Mouse (Mus musculus): ENCODE data around the gene Hhat.

Gene Hhat

DNA sequence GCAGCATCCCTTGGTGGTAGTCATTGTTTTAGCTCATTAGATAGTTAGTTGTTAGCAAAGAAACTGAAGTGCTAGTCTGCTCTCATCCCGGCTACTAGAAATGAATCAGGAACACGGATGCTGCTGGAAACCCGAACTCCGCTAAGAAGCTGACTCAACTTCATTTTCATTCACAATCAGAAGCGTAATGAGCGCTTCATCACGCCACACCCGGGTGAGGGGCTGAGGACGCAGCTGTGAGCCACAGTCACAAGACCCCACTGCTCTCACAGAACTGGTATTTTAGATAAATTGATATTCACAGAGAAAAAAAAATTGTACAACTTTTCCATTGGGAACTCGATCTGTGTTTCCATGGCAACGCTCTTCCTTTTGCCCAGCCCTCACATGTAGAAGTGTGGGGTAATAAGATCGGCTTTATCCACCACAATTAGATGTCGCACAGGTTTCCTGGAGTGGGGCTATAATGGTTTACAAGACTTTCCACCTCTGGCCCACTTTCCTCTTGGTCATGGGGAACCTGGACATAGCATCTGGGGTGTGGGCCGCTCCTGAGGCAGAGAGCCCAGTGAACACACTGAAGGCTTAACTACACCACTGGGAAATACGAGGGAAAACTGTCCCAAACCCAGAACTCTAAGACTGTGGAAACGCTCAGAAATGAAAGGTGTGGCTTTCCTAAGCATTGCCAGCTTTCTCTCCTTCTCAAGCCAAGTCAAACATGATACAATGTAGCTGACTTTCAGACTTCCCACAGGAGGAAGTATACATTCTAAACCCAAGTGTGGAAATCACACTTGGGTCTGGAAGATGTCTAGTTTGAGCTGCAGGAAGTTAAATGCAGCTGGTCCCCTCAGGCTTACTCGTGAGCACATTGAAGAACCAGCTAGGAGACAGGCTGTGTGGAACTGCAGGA, 14.3 kb upstream of the Hhat start:
- intact Hi-C loops (cut with DNase I), result loop anchor here (2.0 kb wide), 1 partner anchor 127 kb away; no protein-coding TSS in a partner anchor

GRCm38 (mm10) chr1:192784374-192784773, 13.4 kb upstream of the Hhat start:
- intact Hi-C loops (cut with DNase I), result loop anchor here (2.0 to 5.0 kb wide), 2 partner anchors 57 to 128 kb away; no protein-coding TSS in a partner anchor

GRCm38 (mm10) chr1:192781256-192781655, 10.2 kb upstream of the Hhat start:
- intact Hi-C loops (cut with DNase I), result loop anchor here (5.0 kb wide), 1 partner anchor 54 kb away; no protein-coding TSS in a partner anchor

GRCm38 (mm10) chr1:192778869-192779514, 8.0 kb upstream of the Hhat start:
- intact Hi-C loops (cut with DNase I), result no loop called here

DNA sequence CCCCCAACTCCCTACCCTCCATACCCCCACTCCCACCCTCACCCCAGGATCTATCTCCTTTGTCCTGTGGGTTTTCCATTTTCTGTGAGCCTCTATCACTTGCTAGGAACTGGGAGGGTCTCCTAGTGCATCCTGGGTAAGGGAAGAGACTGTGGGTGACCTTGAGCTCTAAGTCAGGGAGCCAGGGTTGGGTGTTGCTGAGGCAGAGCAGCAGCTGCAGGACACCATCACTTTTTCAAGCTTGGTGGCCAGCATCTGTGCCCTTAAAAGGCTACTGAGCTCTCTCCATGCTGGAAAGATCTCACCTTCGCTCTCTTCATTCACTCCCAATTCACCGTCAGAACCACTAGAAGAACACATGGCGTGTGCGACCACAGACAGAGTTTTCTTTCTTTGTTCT, 7.2 kb upstream of the Hhat start:
- intact Hi-C loops (cut with DNase I), result no loop called here

DNA sequence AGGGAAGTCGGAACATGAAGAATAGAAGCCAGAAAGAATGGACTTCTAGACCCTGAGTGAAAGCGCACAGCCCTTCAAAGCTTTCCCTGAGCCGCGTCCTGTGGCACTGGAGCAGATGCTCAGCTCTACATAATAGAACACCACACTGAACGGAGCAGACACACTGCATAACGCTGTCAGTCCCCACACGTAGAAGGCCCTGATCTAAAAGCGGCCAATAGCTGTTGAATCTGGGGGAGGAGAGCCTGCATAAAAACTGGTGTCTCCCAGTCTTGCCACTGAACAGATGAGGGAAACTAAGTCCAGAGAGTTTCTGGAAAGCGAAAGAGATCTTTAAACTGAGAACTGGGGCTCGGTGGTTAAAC, 911 bp downstream of the Hhat start:
- intact Hi-C loops (cut with DNase I), result no loop called here

GRCm38 (mm10) chr1:192765531-192765930, 5.5 kb downstream of the Hhat start:
- intact Hi-C loops (cut with DNase I), result no loop called here

GRCm38 (mm10) chr1:192764547-192764946, 6.5 kb downstream of the Hhat start:
- intact Hi-C loops (cut with DNase I), result no loop called here

DNA sequence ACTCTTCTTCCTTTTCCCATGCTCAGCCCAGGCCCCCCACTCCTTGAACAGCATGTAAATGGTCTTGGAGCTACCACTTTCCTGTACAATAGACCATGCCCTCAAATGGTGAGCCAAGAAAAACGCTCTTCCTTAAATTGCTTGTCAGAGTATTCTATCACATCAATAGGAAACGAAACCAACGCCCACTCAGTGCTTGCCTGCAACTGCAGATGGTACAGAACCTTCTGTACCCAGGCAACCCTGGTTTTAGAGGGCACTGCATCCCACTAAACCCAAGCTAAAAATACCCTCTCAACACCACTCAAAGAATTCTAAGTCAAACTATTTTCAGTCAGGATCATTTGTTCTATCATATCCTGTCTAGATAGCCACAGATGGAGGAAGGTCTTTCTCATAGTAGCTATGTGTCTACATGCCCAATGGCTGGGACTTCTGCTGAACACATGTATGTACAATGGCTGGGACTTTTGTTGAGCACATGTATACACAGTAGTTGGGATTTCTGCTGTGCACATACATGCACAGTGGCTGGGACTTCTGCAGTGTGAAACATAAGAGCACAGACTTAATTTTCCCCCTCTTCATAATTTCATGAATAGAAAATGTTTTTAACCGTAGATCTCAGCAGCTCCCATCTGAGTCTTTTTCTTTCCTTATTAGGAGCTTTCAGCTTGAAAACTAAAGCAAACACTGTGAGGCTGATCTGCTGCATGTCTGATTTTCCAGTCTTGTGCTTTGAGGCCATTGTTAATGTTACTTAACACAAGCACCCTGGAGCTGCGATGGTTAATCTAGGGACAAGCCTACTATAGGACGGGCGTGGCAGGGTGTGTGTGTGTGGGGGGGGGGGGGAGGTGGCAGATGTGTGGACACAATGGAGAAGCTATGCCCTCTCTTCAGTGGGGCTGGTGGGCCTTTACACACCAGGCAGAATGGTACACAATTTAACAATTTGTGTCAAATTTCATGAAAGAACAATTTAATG, 7.8 kb downstream of the Hhat start:
- intact Hi-C loops (cut with DNase I), result no loop called here

GRCm38 (mm10) chr1:192756674-192757073, 14.3 kb downstream of the Hhat start:
- intact Hi-C loops (cut with DNase I), result no loop called here

- intact Hi-C loops (cut with DNase I), result no loop called here
These were observed 15.1 kb downstream of the Hhat start for GRCm38 (mm10) chr1:192755685-192756606.

DNA sequence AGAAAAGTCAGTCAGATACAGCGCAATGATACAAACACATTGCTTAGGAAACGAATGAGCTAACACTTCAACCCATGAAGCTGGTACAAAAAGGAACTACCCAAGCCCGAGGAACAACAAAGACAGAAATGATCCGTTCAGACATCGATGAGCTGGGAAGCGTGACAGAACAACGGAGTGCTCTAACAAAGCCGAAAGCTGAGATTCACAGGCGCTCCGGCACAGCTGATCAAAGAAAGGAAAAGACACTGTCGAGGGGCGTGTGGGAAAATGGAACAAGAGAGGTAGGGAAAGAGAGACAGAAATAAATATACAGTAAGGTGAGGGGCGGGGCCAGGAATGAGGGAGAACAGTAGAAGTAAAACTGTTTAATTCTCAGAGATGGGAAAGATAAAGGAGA, 15.8 kb downstream of the Hhat start:
- intact Hi-C loops (cut with DNase I), result no loop called here

DNA sequence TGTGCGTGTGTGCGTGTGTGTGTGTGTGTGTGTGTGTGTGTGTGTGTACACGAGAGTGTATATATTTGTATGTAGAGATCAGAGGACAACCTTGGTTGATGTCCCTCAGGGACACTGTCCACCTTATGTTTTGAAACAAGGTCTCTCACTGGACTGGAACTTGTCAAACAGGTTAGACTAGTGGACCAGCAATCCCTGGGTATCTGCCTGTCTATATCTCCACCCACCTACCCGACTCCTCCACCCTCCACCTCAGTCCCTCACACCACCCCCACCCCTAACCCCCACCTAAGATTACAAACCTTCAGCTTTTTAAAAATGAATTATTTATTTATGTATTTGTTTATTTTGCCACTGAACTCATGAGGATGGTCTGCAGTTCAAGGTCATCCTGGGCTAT, 16.8 kb downstream of the Hhat start:
- intact Hi-C loops (cut with DNase I), result no loop called here

GRCm38 (mm10) chr1:192752659-192753601, 18.1 kb downstream of the Hhat start:
- intact Hi-C loops (cut with DNase I), result no loop called here

DNA sequence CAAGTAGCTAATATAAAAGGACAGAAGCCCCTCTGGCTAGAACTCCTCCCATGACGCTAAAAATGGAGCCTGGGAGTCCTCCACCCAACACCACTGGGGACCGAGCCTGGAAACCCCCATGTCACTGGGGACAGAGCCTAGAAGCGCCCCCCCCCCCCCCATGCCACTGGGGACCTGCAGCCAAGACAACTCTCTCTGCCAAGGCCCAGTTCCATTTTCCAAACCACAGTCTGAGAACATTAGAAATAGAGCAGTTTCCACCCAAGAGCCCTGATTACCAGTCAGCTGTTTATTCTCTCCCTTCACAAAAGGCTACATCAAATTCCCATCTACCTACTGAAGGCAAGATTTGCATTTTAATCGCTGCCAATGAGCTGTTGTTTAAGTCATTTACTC, 21.0 kb downstream of the Hhat start:
- intact Hi-C loops (cut with DNase I), result no loop called here

- intact Hi-C loops (cut with DNase I), result no loop called here
These were observed 21.6 kb downstream of the Hhat start for GRCm38 (mm10) chr1:192749270-192750041.

- intact Hi-C loops (cut with DNase I), result no loop called here
These were observed 24.8 kb downstream of the Hhat start for GRCm38 (mm10) chr1:192746201-192746600.

Data from adrenal gland (tissue).